Mouse (Mus musculus) brain, embryonic 14.5 days (tissue): ENCODE results near the gene Nufip2.

Source experiments
- CTCF ChIP-seq: fragments of 200-500 bp; IDR thresholded peaks from 2 replicates; pipeline ENCODE4 v1.5.1; 2012; ENCODE audit warnings: inconsistent platforms, mild to moderate bottlenecking, moderate library complexity, borderline replicate concordance; ENCODE audit not compliant: insufficient read depth, insufficient read length; ENCODE audit errors: extremely low read depth
- POLR2A ChIP-seq: fragments of 200-500 bp; IDR thresholded peaks from 2 replicates; pipeline ENCODE4 v1.6.1; 2012; ENCODE audit warnings: mild to moderate bottlenecking, inconsistent platforms, borderline replicate concordance; ENCODE audit not compliant: poor library complexity, insufficient read depth, insufficient read length, severe bottlenecking; ENCODE audit errors: extremely low read depth

- TF ChIP-seq CTCF = no peak
- TF ChIP-seq POLR2A = no peak
Observed at GRCm38 (mm10) chr11:77693026-77693425, 7.1 kb downstream of the Nufip2 start.
